Mouse (Mus musculus) natural killer cell, adult 2 months (primary cell): ENCODE measurements around the gene Hils1.
A peak's percentile ranks its signal among the peaks of the same experiment; 100 is the strongest.
"Not testable (repeated sequence)": the region's sequence is repeated elsewhere in the genome, so short reads cannot be mapped to it uniquely, and the experiment has no call there.

ENCODE experiments used
- DNase-seq, 2 experiments: peaks; one replicate each; pipeline ENCODE4 v3.0.0; 2022; ENCODE audit warnings: low spot score in 2 of 2

Gene Hils1

GRCm38 (mm10) chr11:95004136-95004936 is 36.9 kb downstream of the Hils1 start:
- no peak for DNase-seq

- no peak for DNase-seq
Measured at GRCm38 (mm10) chr11:95004937-95005198, 37.5 kb downstream of the Hils1 start.

GRCm38 (mm10) chr11:95006038-95006437 is 38.6 kb downstream of the Hils1 start:
- no peak for DNase-seq

GRCm38 (mm10) chr11:95006525-95007219 is 39.3 kb downstream of the Hils1 start:
- DNase-seq, result peak; percentile 74

- no peak for DNase-seq
Measured at GRCm38 (mm10) chr11:95007418-95007817, 40.0 kb downstream of the Hils1 start.

- no peak for DNase-seq
Measured at GRCm38 (mm10) chr11:95008661-95009628, 41.6 kb downstream of the Hils1 start.

- DNase-seq, result no peak
Measured at GRCm38 (mm10) chr11:95009629-95010014, 42.2 kb downstream of the Hils1 start, which contains the start of gene Samd14. Samd14 (plus strand) TSS chr11:95009879.

GRCm38 (mm10) chr11:95010141-95010739 is 42.8 kb downstream of the Hils1 start:
- DNase-seq, result no peak

- DNase-seq, result not testable (repeated sequence)
Measured at GRCm38 (mm10) chr11:95010841-95011403, 43.5 kb downstream of the Hils1 start.

- no peak for DNase-seq
Measured at GRCm38 (mm10) chr11:95011416-95011815, 44.0 kb downstream of the Hils1 start.

- DNase-seq, result no peak
Measured at GRCm38 (mm10) chr11:95012075-95012474, 44.7 kb downstream of the Hils1 start.

- no peak for DNase-seq
Measured at GRCm38 (mm10) chr11:95012487-95012886, 45.1 kb downstream of the Hils1 start.

- DNase-seq, result no peak
Measured at GRCm38 (mm10) chr11:95015484-95015883, 48.1 kb downstream of the Hils1 start.
